Mouse (Mus musculus) layer of hippocampus, postnatal 10 days (tissue): ENCODE measurements at regions not wholly inside any gene's neighbourhood (a gene's known extent, or its start where the extent isn't known, plus 50 kb on each side); places are given as distances from the start of the nearest gene placed in this dataset.

Experiments
- DNase-seq, 2 experiments: peaks; one replicate each; pipeline ENCODE4 v3.0.0; 2021; ENCODE audit warnings: low spot score in 2 of 2

GRCm38 (mm10) chr3:128723100-128723499 is 476.6 kb upstream of the Pitx2 start:
- DNase-seq, result no peak

GRCm38 (mm10) chr3:128720276-128720675 is 479.4 kb upstream of the Pitx2 start:
- no peak for DNase-seq

GRCm38 (mm10) chr3:128719226-128719625 is 480.5 kb upstream of the Pitx2 start:
- DNase-seq, result no peak

- no peak for DNase-seq
Observed at GRCm38 (mm10) chr3:128707270-128707669, 492.4 kb upstream of the Pitx2 start.

- DNase-seq, result no peak
Observed at GRCm38 (mm10) chr3:128668468-128669127, 531.1 kb upstream of the Pitx2 start.

- DNase-seq, result no peak
Observed at GRCm38 (mm10) chr3:128665184-128665583, 534.5 kb upstream of the Pitx2 start.

GRCm38 (mm10) chr3:128636960-128637755 is 562.5 kb upstream of the Pitx2 start:
- no peak for DNase-seq

- DNase-seq, result no peak
Observed at GRCm38 (mm10) chr3:128627696-128628095, 572.0 kb upstream of the Pitx2 start.

GRCm38 (mm10) chr3:128616675-128617074 is 583.0 kb upstream of the Pitx2 start:
- no peak for DNase-seq

GRCm38 (mm10) chr3:128613657-128614056 is 586.0 kb upstream of the Pitx2 start:
- DNase-seq, result no peak

- DNase-seq, result no peak
Observed at GRCm38 (mm10) chr3:128610731-128611130, 588.9 kb upstream of the Pitx2 start.

GRCm38 (mm10) chr3:128608694-128609093 is 591.0 kb upstream of the Pitx2 start:
- DNase-seq, result no peak

GRCm38 (mm10) chr3:128575339-128576129 is 624.1 kb upstream of the Pitx2 start:
- no peak for DNase-seq

GRCm38 (mm10) chr3:128570551-128570950 is 629.1 kb upstream of the Pitx2 start:
- peak in 1 of 2 experiments; percentile 11 for DNase-seq

GRCm38 (mm10) chr3:128565386-128565785 is 634.3 kb upstream of the Pitx2 start:
- no peak for DNase-seq

- DNase-seq, result peak; percentile 77 to 82
Observed at GRCm38 (mm10) chr3:128546416-128547327, 650.5 kb upstream of the Fam241a start.

GRCm38 (mm10) chr3:128525427-128525826 is 629.3 kb upstream of the Fam241a start:
- no peak for DNase-seq

GRCm38 (mm10) chr3:128520671-128521103 is 624.6 kb upstream of the Fam241a start:
- DNase-seq, result peak; percentile 40 to 45

- peak; percentile 46 to 51 for DNase-seq
Observed at GRCm38 (mm10) chr3:128519913-128520316, 623.8 kb upstream of the Fam241a start.

- peak; percentile 3 to 14 for DNase-seq
Observed at GRCm38 (mm10) chr3:128518806-128519205, 622.7 kb upstream of the Fam241a start.

GRCm38 (mm10) chr3:128471111-128471510 is 575.0 kb upstream of the Fam241a start:
- peak in 1 of 2 experiments; percentile 16 for DNase-seq
